Mouse (Mus musculus) liver, embryonic 13.5 days (tissue): ENCODE measurements around the gene Uck2. TPM values are rescaled to one million over a fixed set of nuclear protein-coding genes. Genes with fewer than 3 reads are reported as not detected.

Source experiments
- ATAC-seq: fragments of 200-750 bp; cut with Nextera tagmentation; 2 replicates; pipeline ENCODE4 v1.8.0; 2017; ENCODE audit warnings: low read depth, mild to moderate bottlenecking, moderate number of reproducible peaks, moderate library complexity
- DNase-seq: peaks from one replicate; pipeline ENCODE4 v3.0.0; 2022
- H3K27ac ChIP-seq: fragments of 300-500 bp; sonication (generic); 2 replicates; pipeline ENCODE4 v1.5.1; 2015; ENCODE audit warnings: moderate library complexity, mild to moderate bottlenecking, inconsistent platforms
- H3K27me3 ChIP-seq: fragments of 300-500 bp; sonication (generic); 2 replicates; pipeline ENCODE4 v1.6.1; 2015; ENCODE audit warnings: mild to moderate bottlenecking, inconsistent platforms
- H3K36me3 ChIP-seq: fragments of 300-500 bp; sonication (generic); 2 replicates; pipeline ENCODE4 v1.6.1; 2015; ENCODE audit warnings: mild to moderate bottlenecking, inconsistent platforms
- H3K4me1 ChIP-seq: fragments of 300-500 bp; sonication (generic); replicated peaks from 2 replicates; pipeline ENCODE4 v1.6.1; 2015; ENCODE audit warnings: inconsistent platforms
- H3K4me2 ChIP-seq: fragments of 300-500 bp; sonication (generic); 2 replicates; pipeline ENCODE4 v1.6.1; 2015; ENCODE audit warnings: inconsistent platforms, mild to moderate bottlenecking, moderate library complexity
- H3K4me3 ChIP-seq: fragments of 300-500 bp; sonication (generic); replicated peaks from 2 replicates; pipeline ENCODE4 v1.5.1; 2015; ENCODE audit warnings: mild to moderate bottlenecking, inconsistent platforms
- H3K9ac ChIP-seq: fragments of 300-500 bp; sonication (generic); 2 replicates; pipeline ENCODE4 v1.6.1; 2015; ENCODE audit warnings: mild to moderate bottlenecking, inconsistent platforms
- H3K9me3 ChIP-seq: fragments of 300-500 bp; sonication (generic); replicated peaks from 2 replicates; pipeline ENCODE4 v1.6.1; 2016; ENCODE audit warnings: inconsistent platforms
- WGBS: fragments of 180-500 bp; shearing (Covaris S2); methylation state at CpG from one replicate; pipeline ENCODE4 v1.1.7; 2015; ENCODE audit not compliant: insufficient replicate concordance; 5-methylcytosine and 5-hydroxymethylcytosine counted together
- microRNA-seq: library from miRNA; unstranded; fragments of <30 nt; microRNA quantifications from one replicate; pipeline ENCODE4, GENCODE M21; 2016
- polyA plus RNA-seq: library from polyadenylated mRNA; unstranded; fragments of >200 nt; fragmentation: Nextera tagmentation; extraction: Ambion mirVana; gene quantifications from 2 replicates; pipeline ENCODE4 v1.2.1, GENCODE M21; 2015

Uck2 gene
- polyA plus RNA-seq, 1 experiment from 2014 or later = 67.1 TPM

- Histone ChIP-seq H3K36me3 (no peaks in the 10 kb centered on the region), H3K27ac (no peak overlapping the region), H3K9ac (no peak overlapping the region), H3K4me3 (no peak overlapping the region), H3K4me2 (no peak overlapping the region), H3K27me3 (no peaks in the 10 kb centered on the region), H3K9me3 (no peaks in the 10 kb centered on the region), H3K4me1 (no peaks in the 10 kb centered on the region)
- DNase-seq = no peak
- ATAC-seq = no peak
- 66% methylated on average over 4 of the region's 4 CpGs for WGBS
Observed at GRCm38 (mm10) chr1:167208816-167209215, 76.3 kb downstream of the Uck2 start.

- Histone ChIP-seq H3K4me3 (no peak overlapping the region), H3K27ac (no peak overlapping the region), H3K9ac (no peak overlapping the region), H3K4me1 (no peaks in the 10 kb centered on the region), H3K4me2 (no peak overlapping the region), H3K27me3 (no peaks in the 10 kb centered on the region), H3K36me3 (no peaks in the 10 kb centered on the region), H3K9me3 (no peaks in the 10 kb centered on the region)
- WGBS = 65% methylated on average over 8 of the region's 8 CpGs
- ATAC-seq (no peak), DNase-seq (no peak)
Observed at GRCm38 (mm10) chr1:167205177-167205750, 79.9 kb downstream of the Uck2 start.

GRCm38 (mm10) chr1:167204421-167204820 is 80.7 kb downstream of the Uck2 start:
- no peaks in the 10 kb centered on the region for H3K27me3 ChIP-seq
- DNase-seq (no peak), ATAC-seq (no peak)
- WGBS = 36% methylated on average over 1 of the region's 1 CpGs
- no peak overlapping the region for H3K4me3 ChIP-seq
- H3K27ac ChIP-seq = no peak overlapping the region
- no peak overlapping the region for H3K9ac ChIP-seq
- no peaks in the 10 kb centered on the region for H3K9me3 ChIP-seq
- H3K4me2 ChIP-seq = no peak overlapping the region
- no peaks in the 10 kb centered on the region for H3K36me3 ChIP-seq
- no peaks in the 10 kb centered on the region for H3K4me1 ChIP-seq

GRCm38 (mm10) chr1:167194766-167195165 is 90.4 kb downstream of the Uck2 start:
- Histone ChIP-seq H3K27ac (no peak overlapping the region), H3K4me1 (no peaks in the 10 kb centered on the region), H3K9ac (no peak overlapping the region), H3K9me3 (no peaks in the 10 kb centered on the region), H3K36me3 (no peaks in the 10 kb centered on the region), H3K27me3 (no peaks in the 10 kb centered on the region), H3K4me2 (no peak overlapping the region), H3K4me3 (no peak overlapping the region)
- ATAC-seq (no peak), DNase-seq (no peak)
- 64% methylated on average over 8 of the region's 8 CpGs for WGBS

- Histone ChIP-seq H3K36me3 (no peaks in the 10 kb centered on the region), H3K4me2 (no peak overlapping the region), H3K4me1 (no peaks in the 10 kb centered on the region), H3K27ac (no peak overlapping the region), H3K27me3 (no peaks in the 10 kb centered on the region), H3K9ac (no peak overlapping the region), H3K4me3 (no peak overlapping the region), H3K9me3 (no peaks in the 10 kb centered on the region)
- WGBS = 32% methylated on average over 5 of the region's 5 CpGs
- ATAC-seq (no peak), DNase-seq (no peak)
Observed at GRCm38 (mm10) chr1:167187791-167188190, 97.3 kb downstream of the Uck2 start.

DNA sequence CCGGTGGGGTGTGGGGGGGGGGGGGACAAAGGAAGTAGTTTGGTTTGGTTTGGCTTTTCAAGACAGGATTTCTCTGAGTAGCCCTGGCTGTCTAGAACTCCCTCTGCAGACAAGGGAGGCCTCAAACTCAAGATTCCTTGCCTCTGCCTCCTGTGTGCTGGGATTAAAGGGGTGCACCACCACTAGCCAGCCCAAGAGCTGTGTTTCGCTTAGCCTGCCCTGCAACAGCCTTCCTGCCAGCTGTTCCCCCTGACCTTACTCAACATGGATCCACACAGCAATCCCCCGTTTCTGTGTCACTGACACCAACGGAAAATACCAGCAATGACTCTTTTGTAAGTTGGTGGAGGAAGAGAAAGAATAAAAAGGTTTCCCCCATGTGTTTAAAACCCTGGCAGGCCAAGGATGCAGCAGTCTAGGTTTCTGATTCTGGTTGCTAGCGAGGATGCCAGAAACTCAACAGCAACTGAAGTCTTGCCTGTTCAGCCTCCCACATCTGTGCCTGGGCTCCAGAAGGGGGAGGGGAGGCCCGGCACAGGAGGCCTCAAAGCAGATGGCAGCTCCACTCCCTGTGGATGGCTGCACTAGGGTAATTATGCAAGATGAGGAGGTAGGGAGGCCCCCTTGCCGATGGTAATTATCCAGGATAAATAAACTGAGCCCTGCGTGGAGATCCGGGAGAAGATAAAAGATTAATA is 103.1 kb downstream of the Uck2 start:
- H3K27ac ChIP-seq = no peak overlapping the region
- no peaks in the 10 kb centered on the region for H3K36me3 ChIP-seq
- DNase-seq (no peak), ATAC-seq (no peak)
- no peak overlapping the region for H3K9ac ChIP-seq
- whole genome bisulfite sequencing = 38% methylated on average over 9 of the region's 9 CpGs
- no peak overlapping the region for H3K4me3 ChIP-seq
- no peaks in the 10 kb centered on the region for H3K4me1 ChIP-seq
- no peaks in the 10 kb centered on the region for H3K27me3 ChIP-seq
- H3K4me2 ChIP-seq = no peak overlapping the region
- H3K9me3 ChIP-seq = no peaks in the 10 kb centered on the region

Small RNA genes within 50 kb of the gene (microRNA-seq; reads per million reads assigned to microRNA genes)
- gene Mir6347 = not detected

Other genes with a start within 250 kb of the Uck2 start
- 69.9 and 84.5 TPM in 2 replicates for gene Tmco1, start 23.1 kb upstream of the Uck2 start, polyA plus RNA-seq
- gene Aldh9a1, start 64.7 kb upstream of the Uck2 start, polyA plus RNA-seq = 85.4 and 92.0 TPM in 2 replicates
- 337 and 409 TPM in 2 replicates for gene Mgst3, start 108.5 kb upstream of the Uck2 start, polyA plus RNA-seq
- not detected in 2 replicates for gene Lrrc52, start 181.5 kb upstream of the Uck2 start, polyA plus RNA-seq